Mouse (Mus musculus) neural tube, embryonic 12.5 days (tissue): Measurements from ENCODE around the gene Rgl3. TPM values are rescaled to one million over a fixed set of nuclear protein-coding genes. Genes with fewer than 3 reads are reported as not detected.

Experiments used
- ATAC-seq: fragments of 200-750 bp; cut with Nextera tagmentation; 2 replicates; pipeline ENCODE4 v1.8.0; 2017; ENCODE audit warnings: low read depth, mild to moderate bottlenecking, moderate TSS enrichment, moderate library complexity; ENCODE audit not compliant: low FRiP score
- H3K27ac ChIP-seq: fragments of 300-500 bp; sonication (generic); 2 replicates; pipeline ENCODE4 v1.5.1; 2016
- H3K27me3 ChIP-seq: fragments of 300-500 bp; sonication (generic); replicated peaks from 2 replicates; pipeline ENCODE4 v1.6.1; 2016; ENCODE audit warnings: mild to moderate bottlenecking
- H3K36me3 ChIP-seq: fragments of 300-500 bp; sonication (generic); 2 replicates; pipeline ENCODE4 v1.6.1; 2016; ENCODE audit warnings: mild to moderate bottlenecking
- H3K4me1 ChIP-seq: fragments of 300-500 bp; sonication (generic); 2 replicates; pipeline ENCODE4 v1.6.1; 2016
- H3K4me2 ChIP-seq: fragments of 300-500 bp; sonication (generic); replicated peaks from 2 replicates; pipeline ENCODE4 v1.6.1; 2016; ENCODE audit warnings: mild to moderate bottlenecking
- H3K4me3 ChIP-seq: fragments of 300-500 bp; sonication (generic); 2 replicates; pipeline ENCODE4 v1.5.1; 2016
- H3K9ac ChIP-seq: fragments of 300-500 bp; sonication (generic); 2 replicates; pipeline ENCODE4 v1.6.1; 2016; ENCODE audit warnings: mild to moderate bottlenecking
- H3K9me3 ChIP-seq: fragments of 300-500 bp; sonication (generic); 2 replicates; pipeline ENCODE4 v1.6.1; 2016; ENCODE audit warnings: mild to moderate bottlenecking
- WGBS: fragments of 180-500 bp; shearing (Covaris S2); methylation state at CpG from one replicate; pipeline ENCODE4 v1.1.7; 2016; 5-methylcytosine and 5-hydroxymethylcytosine counted together
- polyA plus RNA-seq: library from polyadenylated mRNA; unstranded; fragments of >200 nt; fragmentation: Nextera tagmentation; extraction: Ambion mirVana; gene quantifications from 2 replicates; pipeline ENCODE4 v1.2.1, GENCODE M21; 2016

Gene Rgl3
- polyA plus RNA-seq, 1 experiment from 2014 or later = 2.8 TPM

DNA sequence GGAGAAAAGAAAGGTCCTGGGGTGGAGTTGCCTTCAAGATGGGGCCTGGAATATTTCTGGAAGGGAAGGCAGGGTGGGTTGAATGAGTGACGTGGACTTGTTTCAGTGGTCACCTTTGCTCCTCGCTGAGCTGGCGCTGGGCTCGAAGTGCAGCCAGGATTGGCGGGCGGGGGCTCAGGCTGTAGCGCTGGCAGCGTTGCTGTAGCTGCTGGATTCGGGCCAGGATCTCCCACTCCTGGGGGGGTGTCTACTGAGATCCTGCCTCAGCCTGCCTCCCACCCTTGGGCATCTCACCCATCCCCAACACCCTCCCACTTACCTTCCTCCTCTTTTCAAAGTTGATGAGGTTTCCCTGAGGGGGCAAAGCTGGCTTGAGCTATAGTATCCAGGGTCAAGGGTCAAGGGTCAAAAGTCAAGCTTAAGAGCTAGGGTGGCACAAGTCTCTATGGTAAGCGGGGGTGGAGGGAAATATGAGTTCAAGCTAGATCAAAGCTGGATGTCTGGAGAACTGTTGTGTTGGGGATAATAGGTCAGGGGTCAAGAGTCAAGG is 12.5 kb downstream of the Rgl3 start:
- H3K4me2 ChIP-seq = no peak overlapping the region

DNA sequence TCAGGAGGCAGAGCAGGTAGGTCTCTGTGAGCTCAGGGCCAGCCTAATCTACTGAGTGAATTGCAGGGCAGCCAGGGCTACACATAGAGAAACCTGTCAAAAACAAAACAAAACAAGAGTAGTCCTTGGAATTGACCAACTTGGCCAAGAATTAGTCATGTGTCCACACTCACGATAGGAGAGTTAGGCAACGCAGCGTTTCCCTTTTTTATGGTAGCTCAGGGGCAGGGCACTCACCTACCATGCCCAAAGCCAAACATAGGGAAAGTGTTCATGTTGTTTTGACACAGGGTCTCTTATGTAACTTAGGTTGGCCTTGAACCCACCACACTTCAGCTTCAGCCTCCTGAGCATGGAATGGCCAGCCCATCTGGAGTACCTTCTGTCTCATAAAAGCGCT is 19.9 kb downstream of the Rgl3 start:
- Histone ChIP-seq H3K4me2 (no peak overlapping the region), H3K36me3 (no peaks in the 10 kb centered on the region), H3K4me3 (no peak overlapping the region), H3K27me3 (no peaks in the 10 kb centered on the region), H3K27ac (no peak overlapping the region), H3K9ac (no peak overlapping the region), H3K9me3 (no peaks in the 10 kb centered on the region), H3K4me1 (no peaks in the 10 kb centered on the region)
- 91% methylated on average over 4 of the region's 4 CpGs for WGBS
- ATAC-seq = no peak

More for the DNA sequence above, 12.5 kb downstream of the Rgl3 start:
- ATAC-seq = no peak
- 94% methylated on average over 10 of the region's 10 CpGs for WGBS
- H3K27me3 ChIP-seq = no peaks in the 10 kb centered on the region
- no peaks in the 10 kb centered on the region for H3K36me3 ChIP-seq
- no peaks in the 10 kb centered on the region for H3K4me1 ChIP-seq
- H3K9me3 ChIP-seq = no peaks in the 10 kb centered on the region
- no peak overlapping the region for H3K9ac ChIP-seq
- H3K27ac ChIP-seq = no peak overlapping the region
- H3K4me3 ChIP-seq = no peak overlapping the region

DNA sequence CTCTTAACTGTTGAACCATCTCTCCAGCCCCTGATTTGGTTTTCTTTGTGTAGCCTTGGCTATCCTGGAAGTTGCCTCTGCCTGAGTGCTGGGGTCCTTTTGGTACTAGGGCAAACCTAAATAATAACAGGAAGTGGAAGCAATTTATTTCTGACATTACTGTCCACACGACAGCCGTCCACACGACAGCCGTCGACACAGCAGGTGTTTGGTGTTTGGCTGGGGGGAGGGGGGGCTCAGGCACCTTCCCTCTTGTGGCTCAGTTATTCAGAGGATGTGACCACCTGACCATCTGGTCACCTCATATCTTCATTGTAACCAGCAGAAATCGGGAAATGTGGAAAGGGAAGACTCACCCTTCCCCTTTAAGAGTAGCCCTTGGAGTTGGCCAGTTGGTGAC is 20.4 kb downstream of the Rgl3 start:
- no peaks in the 10 kb centered on the region for H3K27me3 ChIP-seq
- no peak overlapping the region for H3K9ac ChIP-seq
- H3K4me2 ChIP-seq = no peak overlapping the region
- ATAC-seq = no peak
- 67% methylated on average over 6 of the region's 6 CpGs for WGBS
- H3K9me3 ChIP-seq = no peaks in the 10 kb centered on the region
- H3K27ac ChIP-seq = no peak overlapping the region
- H3K36me3 ChIP-seq = no peaks in the 10 kb centered on the region
- no peak overlapping the region for H3K4me3 ChIP-seq
- no peaks in the 10 kb centered on the region for H3K4me1 ChIP-seq

DNA sequence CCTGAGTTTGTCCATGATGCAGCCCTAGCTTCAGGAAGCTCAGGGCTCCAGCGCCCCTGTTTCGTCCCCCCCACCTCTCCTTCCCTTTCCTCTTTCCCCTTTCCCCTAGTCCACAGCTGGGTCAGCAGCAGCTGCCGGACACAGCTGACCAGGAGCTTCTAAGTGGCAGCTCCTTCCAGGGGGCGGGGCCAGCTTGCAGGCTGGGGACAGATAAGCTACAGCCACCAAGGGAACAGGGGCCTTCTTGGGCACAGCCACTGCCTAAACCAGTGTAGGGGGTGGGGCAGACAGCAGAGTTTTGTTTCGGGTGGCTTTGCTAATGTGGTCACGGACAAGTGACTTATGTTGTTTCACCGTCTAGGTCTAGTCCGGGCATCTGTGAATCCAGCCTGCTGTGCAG is 25.8 kb downstream of the Rgl3 start, which contains the start of gene Epor:
TSS of gene Epor (minus strand) at position 90 of the 400 bp plus-strand sequence.
- 0 out of 2 replicates have a peak, but pooled peaks have one; percentile 21 for ATAC-seq
- no peak within 1 kb of the TSS for H3K27ac ChIP-seq
- 0 out of 2 replicates have a peak within 1 kb of the TSS, but pooled peaks have one; percentile 29 for H3K9ac ChIP-seq
- WGBS = 16% methylated on average over 8 of the region's 8 CpGs
- H3K4me1 ChIP-seq = peaks cover 34% of the 10 kb centered on the region
- peak within 1 kb of the TSS; percentile 27 for H3K4me3 ChIP-seq
- H3K9me3 ChIP-seq = no peaks in the 10 kb centered on the region
- peaks cover 47% of the 10 kb centered on the region for H3K27me3 ChIP-seq
- no peaks in the 10 kb centered on the region for H3K36me3 ChIP-seq
- peak within 1 kb of the TSS; percentile 70 for H3K4me2 ChIP-seq

DNA sequence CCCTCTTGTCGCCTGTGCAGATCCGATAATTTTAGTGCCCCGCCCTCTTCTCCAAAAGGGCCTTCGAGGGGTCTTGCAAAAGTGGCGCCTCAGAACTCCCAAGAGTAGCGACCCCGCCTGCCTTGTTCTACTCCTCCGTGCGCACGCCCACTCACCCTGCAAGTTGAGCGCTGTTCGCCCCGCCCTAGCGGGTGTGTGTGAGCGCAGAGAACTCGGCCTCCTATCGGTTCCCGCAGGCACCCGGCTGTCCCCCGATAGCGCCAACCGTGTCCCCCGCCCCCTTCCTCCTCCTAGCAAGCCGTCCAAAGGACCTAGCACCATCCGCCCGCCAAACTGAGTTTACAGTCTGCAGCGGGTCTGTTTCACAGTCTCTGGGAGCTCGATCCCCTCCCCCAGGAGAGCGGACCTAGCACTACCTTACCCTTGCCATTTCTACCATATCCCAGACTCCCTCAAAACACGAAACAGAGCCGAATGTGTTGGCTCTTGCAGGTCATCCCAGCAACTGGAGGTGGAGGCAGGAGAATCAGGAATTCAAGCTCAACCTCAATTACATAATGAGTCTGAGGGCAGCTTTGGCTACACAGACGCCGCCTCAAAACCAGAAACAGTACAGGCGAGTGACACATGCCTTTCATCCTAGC is 26.7 kb downstream of the Rgl3 start:
- 2% methylated on average over 34 of the region's 34 CpGs for WGBS
- Histone ChIP-seq H3K36me3 (no peaks in the 10 kb centered on the region), H3K9me3 (no peaks in the 10 kb centered on the region), H3K27me3 (peaks cover 47% of the 10 kb centered on the region), H3K9ac (0 out of 2 replicates have a peak overlapping the region, but pooled peaks have one; percentile 29), H3K4me1 (peaks cover 34% of the 10 kb centered on the region), H3K4me3 (peak overlapping the region; percentile 27), H3K4me2 (peak overlapping the region; percentile 70), H3K27ac (no peak overlapping the region)
- ATAC-seq = peak; percentile 45; the same call in 1 of the 2 replicates

DNA sequence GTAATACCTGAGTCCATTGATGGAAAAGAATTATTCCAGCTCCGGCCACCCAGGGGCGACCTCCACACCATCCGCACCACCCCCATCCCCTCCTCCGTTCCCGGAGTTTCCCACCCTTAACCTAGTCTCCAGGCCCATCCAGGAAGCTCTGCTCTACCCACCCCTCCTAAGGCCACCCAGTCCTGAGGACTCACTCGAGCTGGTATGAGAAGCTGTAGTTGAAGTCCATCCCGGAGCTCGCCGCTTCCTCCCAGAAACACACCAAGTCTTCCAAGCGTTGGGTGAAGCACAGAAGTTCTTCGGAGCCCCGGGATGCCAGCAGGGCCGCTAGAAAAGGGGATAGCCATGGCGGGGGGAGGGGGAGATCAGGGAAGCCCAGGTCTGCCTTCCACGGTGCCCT is 27.2 kb downstream of the Rgl3 start:
- under 1% methylated on average over 15 of the region's 15 CpGs for WGBS
- Histone ChIP-seq H3K9ac (0 out of 2 replicates have a peak overlapping the region, but pooled peaks have one; percentile 29), H3K4me2 (peak overlapping the region; percentile 70), H3K9me3 (no peaks in the 10 kb centered on the region), H3K4me3 (peak overlapping the region; percentile 27), H3K27me3 (peaks cover 47% of the 10 kb centered on the region), H3K4me1 (peaks cover 34% of the 10 kb centered on the region), H3K36me3 (no peaks in the 10 kb centered on the region), H3K27ac (no peak overlapping the region)
- peak; percentile 41 for ATAC-seq

DNA sequence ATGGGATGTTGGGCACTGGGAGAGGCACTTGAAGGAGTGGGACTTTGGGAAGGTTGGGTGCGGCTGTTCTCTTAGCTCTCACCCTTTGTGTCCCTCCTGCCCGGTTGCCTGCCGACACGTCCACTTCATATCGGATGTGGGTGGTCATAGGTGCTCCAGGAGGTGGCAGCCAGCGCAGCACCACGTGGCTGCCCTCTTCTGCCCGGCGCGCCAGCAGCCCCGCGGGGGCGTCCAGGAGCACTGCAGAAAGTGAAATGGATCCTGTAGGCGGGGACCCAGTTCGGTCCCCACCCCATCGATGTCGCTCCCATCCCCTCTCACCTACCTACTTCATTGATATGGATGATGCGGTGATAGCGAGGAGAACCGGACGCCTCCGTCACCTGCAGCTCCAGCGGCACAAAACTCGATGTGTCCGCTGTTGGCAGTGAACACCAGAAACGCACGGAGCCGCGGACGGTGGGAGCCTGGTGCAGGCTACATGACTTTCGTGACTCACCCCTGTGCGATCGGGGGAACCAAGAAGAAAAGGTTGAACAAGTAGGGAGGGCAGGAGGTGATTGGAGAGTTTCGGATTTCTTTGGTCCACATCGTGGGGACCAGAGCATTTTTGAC is 27.8 kb downstream of the Rgl3 start:
- Histone ChIP-seq H3K27ac (no peak overlapping the region), H3K27me3 (peaks cover 47% of the 10 kb centered on the region), H3K9ac (no peak overlapping the region), H3K9me3 (no peaks in the 10 kb centered on the region), H3K36me3 (no peaks in the 10 kb centered on the region), H3K4me3 (peak overlapping the region; percentile 27; the same call in 1 of the 2 replicates), H3K4me1 (peaks cover 37% of the 10 kb centered on the region), H3K4me2 (peak overlapping the region; percentile 70)
- no peak for ATAC-seq
- 1% methylated on average over 35 of the region's 35 CpGs for WGBS

DNA sequence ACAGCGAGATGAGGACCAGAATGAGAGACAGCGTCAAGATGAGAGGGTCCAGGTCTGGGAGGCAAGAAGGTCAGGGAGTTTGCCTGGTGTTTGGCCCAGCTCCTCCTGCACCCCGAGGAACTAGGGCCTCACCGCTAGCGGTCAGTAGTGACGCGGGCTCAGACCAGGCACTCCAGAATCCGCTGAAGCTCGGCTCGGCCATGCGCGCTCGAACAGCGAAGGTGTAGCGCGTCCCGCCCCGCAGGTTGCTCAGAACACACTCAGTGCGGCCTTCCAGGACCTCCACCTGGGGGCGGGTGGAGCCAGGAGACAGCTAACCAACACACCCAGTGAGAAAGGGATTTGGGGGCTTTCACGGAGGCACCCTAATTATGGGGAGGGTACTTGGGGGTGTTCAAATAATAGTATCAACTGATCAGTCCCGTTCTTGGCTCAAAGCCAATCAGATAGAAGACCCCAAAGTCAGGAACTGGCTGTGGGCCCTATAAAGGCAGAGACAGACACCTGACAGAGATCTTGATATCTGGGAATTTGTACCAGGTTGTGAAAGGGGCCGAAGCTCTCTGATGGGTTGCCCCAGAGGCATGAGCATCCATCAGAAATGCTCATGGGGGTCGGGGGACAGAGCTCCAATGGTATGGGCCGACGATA is 28.6 kb downstream of the Rgl3 start:
- 9% methylated on average over 26 of the region's 26 CpGs for WGBS
- H3K4me2 ChIP-seq = peak overlapping the region; percentile 30
- no peak overlapping the region for H3K27ac ChIP-seq
- ATAC-seq = no peak
- no peak overlapping the region for H3K4me3 ChIP-seq
- H3K27me3 ChIP-seq = peaks cover 47% of the 10 kb centered on the region
- H3K36me3 ChIP-seq = no peaks in the 10 kb centered on the region
- no peaks in the 10 kb centered on the region for H3K9me3 ChIP-seq
- peaks cover 40% of the 10 kb centered on the region for H3K4me1 ChIP-seq
- H3K9ac ChIP-seq = 0 out of 2 replicates have a peak overlapping the region, but pooled peaks have one; percentile 29

DNA sequence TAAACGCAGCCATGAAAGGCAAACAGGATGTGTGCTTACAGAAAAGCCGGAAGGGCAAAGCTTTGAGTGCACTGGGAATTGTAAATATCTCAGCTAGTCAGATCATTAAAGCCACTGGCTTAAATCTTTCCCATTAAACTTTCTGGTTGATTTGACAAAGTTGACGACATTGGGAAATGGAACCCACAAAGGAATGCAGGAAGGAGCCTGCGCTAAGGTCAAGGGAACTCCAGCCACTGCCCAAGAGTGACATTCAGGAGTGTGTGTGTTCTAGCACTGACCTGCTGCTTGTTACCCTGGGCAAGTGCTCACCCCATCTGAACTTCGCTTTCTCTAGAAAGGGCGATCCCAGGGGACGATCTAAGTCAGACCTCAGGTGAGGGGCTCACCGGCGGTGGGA is 29.1 kb downstream of the Rgl3 start:
- Histone ChIP-seq H3K9me3 (no peaks in the 10 kb centered on the region), H3K4me1 (peaks cover 40% of the 10 kb centered on the region), H3K9ac (no peak overlapping the region), H3K4me3 (no peak overlapping the region), H3K4me2 (peak overlapping the region; percentile 30; the same call in 1 of the 2 replicates), H3K36me3 (no peaks in the 10 kb centered on the region), H3K27ac (no peak overlapping the region), H3K27me3 (peaks cover 47% of the 10 kb centered on the region)
- 52% methylated on average over 9 of the region's 9 CpGs for WGBS
- ATAC-seq = no peak

DNA sequence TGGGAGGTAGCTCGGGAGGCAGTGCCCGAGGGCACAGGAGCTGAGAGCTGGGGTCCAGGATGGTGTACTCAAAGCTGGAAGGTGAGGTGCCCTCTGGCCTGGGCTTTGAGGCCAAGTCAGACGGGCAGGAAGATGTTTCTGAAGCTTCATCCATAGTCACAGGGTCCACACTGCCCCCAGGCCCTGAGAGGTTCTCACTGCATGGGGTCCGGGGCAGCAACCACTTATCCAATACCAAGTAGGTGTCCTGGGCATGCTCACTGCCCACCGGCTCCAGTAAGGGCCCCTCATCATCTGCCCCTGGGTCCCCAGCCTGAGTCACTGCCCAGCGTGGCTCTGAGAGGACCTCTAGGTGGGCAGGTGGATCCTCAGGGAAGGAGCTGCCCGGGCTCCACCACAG is 30.0 kb downstream of the Rgl3 start:
- H3K4me3 ChIP-seq = no peak overlapping the region
- H3K9me3 ChIP-seq = no peaks in the 10 kb centered on the region
- H3K4me2 ChIP-seq = no peak overlapping the region
- H3K9ac ChIP-seq = no peak overlapping the region
- H3K27me3 ChIP-seq = peaks cover 47% of the 10 kb centered on the region
- no peak overlapping the region for H3K27ac ChIP-seq
- WGBS = 89% methylated on average over 7 of the region's 7 CpGs
- peaks cover 40% of the 10 kb centered on the region for H3K4me1 ChIP-seq
- no peaks in the 10 kb centered on the region for H3K36me3 ChIP-seq
- ATAC-seq = no peak

DNA sequence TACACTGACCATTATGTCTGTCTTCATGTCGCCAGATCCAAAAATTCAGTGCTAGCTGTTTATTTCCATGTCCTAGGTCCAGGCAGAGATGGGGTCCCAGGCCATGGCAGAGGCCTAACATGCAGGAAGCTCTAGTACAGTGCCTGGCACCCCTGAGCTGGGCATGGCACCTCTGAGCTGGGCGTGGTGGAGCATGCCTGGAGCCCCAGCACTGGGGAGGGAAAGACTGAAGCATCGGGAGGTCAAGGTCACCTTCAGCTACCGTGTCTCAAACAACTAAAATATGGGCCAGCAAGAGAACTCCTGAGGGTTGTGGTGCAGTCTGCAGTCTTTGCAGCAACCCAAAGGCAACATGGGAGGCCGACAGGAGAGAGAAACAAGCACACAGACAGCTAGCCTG is 30.9 kb downstream of the Rgl3 start:
- H3K27ac ChIP-seq = no peak overlapping the region
- peaks cover 45% of the 10 kb centered on the region for H3K27me3 ChIP-seq
- no peaks in the 10 kb centered on the region for H3K36me3 ChIP-seq
- ATAC-seq = no peak
- H3K4me3 ChIP-seq = no peak overlapping the region
- no peaks in the 10 kb centered on the region for H3K9me3 ChIP-seq
- H3K4me2 ChIP-seq = no peak overlapping the region
- peaks cover 36% of the 10 kb centered on the region for H3K4me1 ChIP-seq
- WGBS = 84% methylated on average over 5 of the region's 5 CpGs
- H3K9ac ChIP-seq = no peak overlapping the region
